Mouse (Mus musculus) frontal cortex, adult (tissue): Measurements from ENCODE around the gene Sfta2.

Experiments
- ATAC-seq: cut with Nextera tagmentation; 2 replicates; pipeline ENCODE4 v1.9.2; 2017; ENCODE audit warnings: mild to moderate bottlenecking, moderate library complexity, mixed read lengths; ENCODE audit not compliant: low TSS enrichment

Sfta2 gene

DNA sequence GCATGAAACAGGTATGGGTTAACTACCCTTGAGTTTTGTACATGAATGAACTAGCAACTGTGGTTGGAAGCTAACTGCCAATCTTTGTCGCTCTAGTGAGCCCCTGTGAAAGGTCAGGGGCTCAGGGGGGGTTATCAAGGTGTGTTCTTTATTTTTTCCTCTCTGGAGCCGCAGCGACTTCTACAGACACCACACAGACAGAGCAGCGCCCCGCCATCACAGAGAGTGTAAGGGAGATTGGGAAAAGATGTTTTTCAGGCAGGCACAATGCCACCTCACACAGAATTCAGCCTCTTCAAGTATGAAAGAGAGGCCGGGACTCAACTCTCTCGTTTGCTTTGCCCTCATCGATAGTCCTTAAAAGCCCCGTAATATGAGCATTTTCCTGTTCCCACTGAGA lies 9.2 kb upstream of the Sfta2 start:
- no peak for ATAC-seq

DNA sequence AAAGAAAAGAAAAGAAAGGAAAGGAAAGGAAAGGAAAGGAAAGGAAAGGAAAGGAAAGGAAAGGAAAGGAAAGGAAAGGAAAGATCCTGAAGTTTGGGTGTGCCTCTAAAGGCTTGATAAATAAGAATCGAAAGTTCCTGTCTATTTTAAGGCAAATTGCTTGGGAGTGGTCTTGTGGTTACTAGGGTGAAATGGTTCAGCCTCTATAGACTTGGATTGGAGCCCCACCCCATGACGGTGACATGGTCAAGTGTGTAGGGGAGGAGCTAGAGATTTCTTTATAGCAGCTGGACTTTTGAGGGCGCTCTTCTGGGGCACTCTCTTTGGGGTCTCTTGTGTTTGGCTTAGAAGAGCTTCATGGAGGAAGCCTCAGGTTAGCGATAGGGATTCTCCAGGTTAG lies 7.6 kb upstream of the Sfta2 start:
- ATAC-seq: no peak

DNA sequence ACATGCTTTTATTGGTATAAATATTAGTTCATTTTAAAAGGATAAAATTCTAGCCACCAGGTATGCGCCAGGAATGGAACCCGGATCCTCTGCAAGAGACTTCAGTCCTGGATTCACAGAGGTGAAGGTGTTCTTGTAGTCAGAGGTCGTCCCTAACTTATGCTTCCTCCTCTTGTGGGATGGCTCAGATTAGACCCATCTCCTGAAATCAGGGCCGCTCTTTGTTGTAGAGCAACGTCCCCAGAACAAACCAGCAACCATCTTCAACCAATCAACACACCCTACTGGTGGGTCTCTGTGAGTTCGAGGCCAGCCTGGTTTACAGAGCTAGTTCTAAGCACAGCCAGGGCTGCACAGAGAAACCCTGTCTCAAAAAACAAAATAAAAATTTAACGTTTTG lies 6.9 kb upstream of the Sfta2 start:
- ATAC-seq: no peak

DNA sequence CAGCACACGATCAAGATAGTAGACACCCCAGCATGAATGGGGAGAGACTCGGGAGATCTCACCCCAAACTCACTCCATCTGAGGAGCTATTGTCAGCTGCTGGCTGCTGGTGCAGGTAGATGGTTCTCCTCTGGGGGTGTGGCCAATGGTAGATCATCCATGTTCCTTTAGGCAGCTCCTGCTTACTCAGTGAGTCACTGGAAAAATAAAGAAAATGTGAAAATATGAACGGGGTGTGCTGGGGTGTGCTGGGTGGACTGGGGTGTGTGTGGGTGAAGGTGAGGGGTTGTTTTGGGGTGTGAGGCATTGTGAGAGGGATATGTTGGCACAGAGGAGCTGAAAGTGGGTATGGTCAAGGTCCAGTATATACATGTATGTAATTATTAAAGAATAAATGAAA lies 4.0 kb upstream of the Sfta2 start:
- no peak for ATAC-seq

DNA sequence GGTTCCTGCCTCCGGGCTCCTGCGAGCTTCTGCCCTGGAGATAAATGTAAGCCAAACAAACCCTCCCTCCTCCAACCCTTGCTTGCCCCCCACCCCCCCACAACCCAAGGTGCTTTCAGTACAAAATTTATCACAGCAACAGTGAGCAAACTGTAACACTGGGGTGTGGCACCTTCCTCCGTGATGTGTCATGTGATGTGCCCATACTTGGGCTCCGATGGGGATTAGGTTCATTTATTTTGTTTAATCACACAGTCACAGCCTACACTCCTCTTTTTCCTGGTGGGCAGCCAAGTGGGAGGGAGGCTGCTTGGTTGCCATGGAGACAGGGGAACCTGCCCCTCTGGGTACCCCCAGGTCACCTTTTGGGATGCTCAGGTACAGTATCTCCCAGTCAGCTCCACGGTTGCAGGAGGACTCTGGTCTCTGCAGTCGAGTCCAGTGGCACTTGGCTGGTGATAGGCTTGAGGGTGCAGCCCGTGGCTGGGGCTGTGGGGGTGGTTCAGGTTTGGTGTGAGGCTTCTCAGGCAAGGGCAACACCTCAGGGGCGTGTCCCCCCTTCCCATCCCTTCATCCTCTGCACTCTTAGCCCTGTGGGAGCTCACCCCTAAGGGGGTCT lies 496 bp downstream of the Sfta2 start:
- ATAC-seq: no peak

DNA sequence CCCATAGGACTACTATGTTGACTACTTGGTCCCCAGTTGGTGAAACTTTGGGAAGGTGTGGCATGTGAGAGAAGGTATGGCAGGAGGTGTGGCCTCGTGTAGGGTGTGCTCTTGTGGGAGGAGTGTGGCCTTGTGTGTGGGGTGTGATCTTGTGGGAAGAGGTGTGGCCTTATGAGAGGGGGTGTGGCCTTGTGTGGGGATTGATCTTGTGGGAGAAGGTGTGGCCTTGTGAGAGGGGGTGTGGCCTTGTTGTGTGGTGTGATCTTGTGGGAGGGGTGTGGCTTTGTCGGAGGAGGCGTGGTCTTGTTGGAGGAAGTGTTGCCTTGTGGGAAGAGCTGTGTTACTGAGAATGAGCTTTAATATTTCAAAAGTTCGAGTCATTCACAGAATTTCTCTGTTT lies 15.8 kb downstream of the Sfta2 start:
- ATAC-seq: no peak

DNA sequence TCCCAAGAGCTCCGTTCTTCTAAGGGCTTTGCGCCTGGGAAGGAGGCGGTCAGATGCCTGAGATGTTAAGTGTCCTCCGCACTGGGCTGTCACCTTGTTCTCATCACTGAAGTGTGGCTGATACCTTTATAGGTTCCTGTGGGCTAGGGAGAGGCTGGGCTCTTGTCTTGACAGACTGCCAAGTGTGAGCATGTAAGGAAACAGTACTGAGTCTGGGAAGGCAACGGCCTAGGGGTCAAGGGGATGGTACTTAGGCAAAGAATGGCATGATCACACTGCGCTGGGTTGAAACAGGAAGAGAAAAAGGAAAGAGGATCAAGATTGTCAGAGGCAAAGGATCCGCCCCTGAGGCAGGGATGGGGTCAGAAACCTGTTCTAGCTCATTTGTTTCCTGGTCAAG lies 25.2 kb downstream of the Sfta2 start, which contains the start of gene Gm9573:
Gene Gm9573, minus strand, starts transcription at position 101 of the 400 bp plus-strand sequence.
- no peak for ATAC-seq

DNA sequence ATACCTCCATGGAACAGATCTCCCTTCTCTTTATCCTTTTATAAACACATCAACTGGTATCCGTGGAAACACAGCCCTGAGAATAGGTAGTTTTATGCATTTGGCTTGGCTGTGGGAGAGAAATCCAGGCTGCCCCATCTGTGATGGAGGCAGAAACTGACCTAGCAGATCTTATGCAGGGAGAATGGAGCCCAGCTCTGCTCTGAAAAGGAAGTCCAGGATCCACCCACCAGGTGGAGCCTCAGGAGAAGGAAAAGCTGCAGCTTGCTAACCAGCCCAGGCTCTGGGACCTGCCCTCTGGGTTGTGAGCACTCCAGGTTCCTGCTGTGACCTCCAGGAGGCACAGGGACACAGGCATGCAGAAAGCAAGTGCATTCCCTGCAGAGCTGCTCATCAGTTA lies 32.6 kb downstream of the Sfta2 start:
- ATAC-seq: peak; percentile 83

DNA sequence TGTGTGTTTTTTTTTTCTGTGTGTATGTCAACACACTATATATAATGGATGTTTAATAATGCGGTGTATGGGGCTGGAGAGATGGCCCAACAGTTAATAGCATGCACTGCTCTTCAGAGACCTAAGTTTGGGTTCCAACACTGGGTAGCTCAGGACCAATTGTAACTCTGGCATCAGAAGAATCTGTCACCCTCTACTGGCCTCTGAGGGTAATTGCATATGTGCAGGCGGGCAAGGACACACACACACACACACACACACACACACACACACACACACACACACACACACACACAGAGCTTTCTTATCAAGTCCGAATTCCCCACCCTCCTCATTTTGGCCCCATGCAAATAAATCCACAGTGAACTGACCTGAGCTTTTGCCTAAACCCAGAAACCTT lies 33.9 kb downstream of the Sfta2 start:
- no peak for ATAC-seq

DNA sequence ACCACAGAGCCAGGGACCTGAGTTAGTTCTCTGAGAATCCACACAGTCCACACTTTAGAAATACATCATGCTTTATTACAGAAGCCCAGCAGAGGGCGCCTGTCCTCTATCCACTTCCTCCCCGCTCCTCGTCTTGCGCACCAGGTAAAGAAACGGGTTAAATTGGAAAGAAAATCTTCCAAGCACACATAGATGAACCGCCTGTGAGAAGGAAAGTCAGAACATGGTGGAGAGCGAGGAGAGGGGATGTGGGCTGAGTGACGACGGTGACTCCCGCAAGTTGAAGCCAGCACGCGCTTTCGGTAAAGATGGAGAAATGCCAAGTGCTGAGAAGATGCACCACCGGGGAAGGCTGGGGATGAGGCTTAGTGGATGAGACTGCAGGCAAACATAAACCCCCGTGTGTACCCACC lies 34.4 kb downstream of the Sfta2 start:
- ATAC-seq: peak; percentile 53

DNA sequence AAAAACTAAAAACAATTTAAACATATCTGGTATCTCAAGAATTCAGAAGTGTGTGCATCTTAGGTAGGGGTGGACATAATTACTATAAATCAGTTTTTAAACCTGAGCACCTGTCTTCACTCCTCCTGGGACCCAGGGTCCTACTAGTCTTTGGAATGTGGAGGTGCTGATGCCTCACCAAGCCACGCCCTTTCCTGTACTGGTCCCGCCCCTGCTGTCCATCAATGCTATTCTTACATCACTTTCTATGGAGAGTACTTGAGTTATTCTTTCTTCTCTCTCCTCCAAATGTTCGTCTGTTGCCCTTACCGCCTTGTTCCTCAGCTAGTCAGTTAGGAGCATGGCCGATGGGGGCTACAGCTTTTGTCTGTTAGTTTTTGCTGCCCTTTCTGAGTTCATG lies 35.0 kb downstream of the Sfta2 start:
- ATAC-seq: no peak; the same call in 1 of the 2 replicates

DNA sequence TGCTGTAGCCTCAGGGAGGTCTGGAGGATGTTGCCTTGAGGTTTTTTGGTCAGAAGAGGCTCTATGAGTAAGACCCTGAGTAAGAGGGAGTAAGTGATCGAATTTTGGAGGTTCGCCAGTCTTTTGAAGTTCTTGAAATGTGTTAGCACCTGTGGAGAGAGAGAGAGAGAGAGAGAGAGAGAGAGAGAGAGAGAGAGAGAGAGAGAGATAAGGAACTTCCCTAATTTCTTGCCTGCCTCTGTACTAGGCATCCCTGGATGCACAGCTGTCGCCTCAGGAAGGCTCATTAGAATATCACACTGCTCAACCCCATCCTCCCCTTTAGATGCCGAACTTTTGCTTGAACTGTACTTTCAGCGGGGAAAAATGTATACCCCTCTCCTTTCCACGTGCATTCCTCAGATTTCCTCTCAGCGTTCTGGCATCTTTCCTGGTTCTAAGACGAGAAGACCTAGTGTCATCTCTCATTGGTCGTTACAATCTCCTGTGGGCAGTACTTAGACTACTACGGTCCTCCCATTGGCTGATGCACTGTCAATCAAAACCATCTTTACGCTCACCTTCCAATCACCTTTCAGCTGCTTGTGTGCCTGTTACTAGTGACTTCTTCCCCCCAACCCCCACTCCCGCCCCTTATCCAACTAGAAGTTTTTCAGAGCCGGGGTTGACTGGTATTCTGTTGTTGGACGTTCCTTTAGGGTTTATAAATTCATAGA lies 37.3 kb downstream of the Sfta2 start:
- ATAC-seq: no peak

DNA sequence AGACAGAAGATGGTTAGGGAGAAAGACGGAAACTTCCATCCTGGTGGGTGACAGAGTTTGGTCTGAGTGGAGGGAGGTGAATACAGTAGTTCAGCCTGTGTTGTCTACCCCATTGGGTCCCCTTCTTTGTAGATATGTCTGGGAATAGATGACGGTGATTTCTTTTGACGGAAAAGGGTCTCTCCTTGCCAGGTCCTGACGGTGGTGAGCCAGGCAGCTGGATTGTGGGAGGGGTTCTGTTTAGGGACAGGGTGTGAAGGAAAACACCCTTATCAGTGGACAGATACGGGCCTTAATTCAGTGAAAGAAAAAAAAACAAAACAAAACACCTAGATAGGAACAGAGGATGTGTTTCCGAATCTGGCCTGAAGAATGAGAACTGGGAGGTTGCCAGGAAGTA lies 38.0 kb downstream of the Sfta2 start:
- no peak for ATAC-seq

DNA sequence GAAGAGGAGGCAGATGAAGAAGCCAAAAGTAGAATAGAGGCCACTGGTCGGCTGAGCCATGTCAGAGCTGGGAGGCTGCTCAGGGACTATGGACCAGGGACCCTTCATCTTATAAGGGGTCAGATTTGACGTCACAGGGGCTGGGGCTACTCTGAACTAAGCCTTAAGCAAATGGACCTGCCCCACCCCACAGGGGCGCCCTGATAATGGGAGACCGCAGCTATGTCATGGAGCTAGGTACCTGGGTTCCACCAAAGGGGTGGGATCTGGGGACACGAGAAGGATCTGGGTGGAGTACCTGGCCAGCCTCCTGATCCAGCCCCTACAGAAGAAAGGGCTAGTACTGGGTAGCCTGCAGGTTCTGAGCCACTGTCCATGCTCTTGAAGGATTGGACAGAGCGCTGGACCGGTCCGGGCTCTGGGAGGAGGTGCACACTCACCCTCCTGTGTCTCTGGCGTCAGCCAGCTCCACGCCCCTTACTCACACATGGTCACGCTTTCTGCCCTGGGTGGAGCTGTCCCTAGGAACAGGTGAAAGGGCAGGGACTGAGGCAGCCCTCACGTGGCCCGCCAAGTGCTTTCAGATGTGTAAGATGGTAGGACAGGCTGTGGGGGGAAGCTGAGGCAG lies 42.4 kb downstream of the Sfta2 start, which contains the start of gene Mucl3:
Gene Mucl3, minus strand, starts transcription at position 87 of the 628 bp plus-strand sequence.
- ATAC-seq: no peak

DNA sequence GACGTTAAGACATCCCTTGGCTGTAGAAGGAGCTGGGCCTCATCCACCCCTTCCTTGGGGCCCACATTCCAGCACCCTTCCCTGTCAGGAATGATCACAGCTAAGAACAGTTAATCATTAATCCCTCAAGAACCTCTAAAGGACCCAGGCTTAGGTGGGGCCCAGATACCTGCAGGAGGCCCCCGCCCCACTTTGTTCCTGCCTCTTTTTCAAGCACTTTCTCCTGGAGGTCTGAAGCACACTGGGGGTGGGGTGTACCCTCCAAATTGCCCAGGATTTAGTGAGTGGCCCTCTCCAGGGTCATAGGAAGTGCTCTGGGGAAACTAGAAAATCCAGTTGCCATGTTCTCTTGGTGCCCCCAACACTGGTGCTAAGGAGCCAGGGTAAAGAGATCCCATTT lies 48.1 kb downstream of the Sfta2 start:
- ATAC-seq: no peak

DNA sequence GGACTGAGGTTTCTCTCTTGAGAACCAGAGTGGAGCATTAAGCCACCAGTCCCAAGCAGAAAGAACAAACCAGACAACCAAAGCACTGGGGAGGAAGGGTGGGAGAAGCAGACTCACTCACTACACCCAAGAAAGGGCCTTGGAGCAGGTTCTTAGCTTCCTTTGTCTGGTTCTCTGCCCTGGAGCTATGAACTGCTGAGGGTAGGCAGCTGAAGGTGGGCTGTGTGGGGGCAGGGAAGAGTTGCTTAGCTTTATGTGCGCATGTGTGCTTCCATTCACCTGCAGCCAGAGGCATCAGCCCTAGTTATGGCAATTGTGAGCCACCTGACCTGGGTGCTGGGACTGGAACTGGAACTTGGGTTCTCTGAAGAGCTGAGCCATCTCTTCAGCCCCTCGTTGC lies 51.7 kb downstream of the Sfta2 start:
- ATAC-seq: no peak

DNA sequence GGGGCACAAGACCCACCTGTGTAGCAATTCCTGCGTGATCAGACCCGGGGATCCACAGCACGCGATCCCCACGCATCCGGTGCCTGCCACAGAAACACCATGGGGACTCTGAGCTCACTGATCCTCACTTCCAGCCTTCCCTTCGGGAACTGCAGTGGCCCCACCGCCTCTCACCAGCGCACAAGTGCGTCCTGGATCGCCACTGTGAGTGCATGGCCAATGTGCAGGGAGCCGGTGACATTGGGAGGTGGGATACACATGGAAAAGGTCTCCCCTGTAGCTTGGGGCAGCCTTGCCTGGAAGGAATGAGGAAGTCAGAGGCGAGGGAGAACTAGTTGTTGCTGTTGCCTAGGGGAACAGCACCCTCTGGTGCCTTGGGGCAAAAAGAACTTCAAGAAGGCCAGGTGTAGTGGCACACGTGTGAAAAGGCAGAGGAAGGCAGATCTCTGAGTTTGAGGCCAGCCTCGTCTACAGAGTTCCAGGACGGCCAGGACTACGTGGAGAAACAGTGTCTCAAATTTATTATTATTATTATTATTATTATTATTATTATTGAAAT lies 64.7 kb downstream of the Sfta2 start:
- ATAC-seq: peak; percentile 50; the same call in 1 of the 2 replicates

DNA sequence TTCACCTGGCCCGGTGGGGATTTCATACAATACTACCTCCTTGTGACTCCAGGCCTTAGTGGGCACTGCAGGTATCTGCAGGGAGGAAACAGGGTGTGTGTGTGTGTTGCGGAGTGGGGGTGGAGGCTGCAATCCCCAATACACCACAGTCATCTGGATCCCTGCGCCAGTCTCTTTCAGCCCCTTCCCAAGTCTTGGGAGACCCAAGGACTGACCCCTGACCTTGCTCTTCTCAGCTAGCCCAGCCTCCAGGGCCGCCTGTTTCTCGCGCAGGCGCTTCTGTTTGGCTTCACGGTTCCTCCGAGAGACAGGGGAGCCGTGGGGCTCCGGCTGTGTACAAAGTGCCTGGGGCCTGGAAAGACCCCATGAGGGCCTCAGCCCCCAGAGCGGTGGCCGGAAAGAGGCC lies 65.5 kb downstream of the Sfta2 start:
- ATAC-seq: peak; percentile 31

DNA sequence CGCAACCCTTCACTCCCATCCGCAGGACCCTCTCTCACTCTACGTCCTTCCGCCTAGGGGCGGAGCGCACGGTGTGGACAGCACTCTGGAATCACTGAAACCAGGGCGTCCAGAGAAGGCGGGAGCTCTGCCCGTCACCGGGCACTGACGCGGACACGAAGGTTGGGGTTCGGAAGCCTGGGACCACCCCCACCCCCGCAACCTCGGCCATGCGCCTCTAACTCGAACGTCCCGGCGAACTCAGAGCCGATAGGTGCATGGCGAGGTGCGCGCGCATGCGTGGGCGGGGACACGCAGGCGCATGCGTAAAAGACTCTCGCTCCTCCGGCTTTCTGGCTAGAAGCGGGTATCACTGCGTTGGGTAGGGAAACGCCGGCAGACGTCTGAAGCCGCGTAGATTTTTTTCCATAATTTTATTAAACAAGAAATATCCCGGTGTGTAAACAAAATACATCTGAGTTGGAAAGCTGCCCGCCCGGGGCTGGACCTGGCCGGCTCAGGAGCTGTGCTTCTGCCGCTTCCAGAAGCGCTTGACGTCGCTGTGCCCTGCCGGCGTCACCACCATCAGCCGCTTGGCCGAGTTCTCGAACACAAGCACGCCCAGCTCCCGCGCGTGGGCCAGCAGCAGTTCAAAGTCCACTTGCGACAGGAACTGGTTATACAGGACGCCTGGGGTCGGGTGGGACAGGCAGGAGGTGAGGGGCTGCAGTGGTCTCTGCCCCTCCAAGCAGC lies 66.2 kb downstream of the Sfta2 start, which contains the start of gene Vars2:
Gene Vars2, minus strand, starts transcription at position 259 of the 732 bp plus-strand sequence.
- peak; percentile 75 for ATAC-seq

DNA sequence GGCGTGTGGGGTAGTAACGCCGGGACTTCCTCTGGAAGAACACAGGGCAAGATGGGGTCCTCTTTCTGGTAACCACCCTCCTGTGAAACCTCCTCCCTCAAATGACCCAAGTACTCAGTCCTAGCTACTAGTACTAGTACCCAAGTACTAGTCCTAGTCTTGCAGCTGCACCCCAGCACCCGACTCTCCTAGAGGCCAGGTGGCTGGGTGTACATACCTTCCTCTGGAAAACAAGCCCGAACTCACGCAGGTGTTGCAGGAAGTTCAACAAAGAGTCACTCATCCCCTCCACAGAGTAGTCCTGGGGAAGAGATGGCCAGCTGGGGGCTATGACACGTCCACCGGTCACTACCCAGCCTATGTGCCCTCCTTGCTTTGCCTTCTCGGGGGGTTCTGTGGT lies 68.4 kb downstream of the Sfta2 start:
- no peak for ATAC-seq

DNA sequence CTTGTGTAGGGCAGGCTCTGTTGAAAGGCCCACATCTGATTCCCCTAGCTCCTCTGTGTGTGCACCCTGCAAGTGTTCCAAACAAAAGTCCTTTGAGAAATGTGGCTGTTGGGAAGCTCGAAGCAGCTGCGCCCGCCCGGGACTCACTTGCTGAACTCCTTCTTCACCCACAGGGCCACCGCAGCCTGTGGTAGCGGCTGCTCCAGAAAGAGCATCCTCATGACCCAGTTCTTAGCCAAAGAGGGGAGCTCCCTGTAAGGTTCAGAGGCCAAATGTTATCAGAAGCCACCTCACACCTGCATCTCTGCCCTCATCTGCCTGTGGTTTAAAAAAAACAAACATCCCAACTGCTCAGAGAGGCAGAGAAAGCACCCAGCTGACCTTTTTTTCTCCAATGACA lies 70.5 kb downstream of the Sfta2 start:
- ATAC-seq: no peak

DNA sequence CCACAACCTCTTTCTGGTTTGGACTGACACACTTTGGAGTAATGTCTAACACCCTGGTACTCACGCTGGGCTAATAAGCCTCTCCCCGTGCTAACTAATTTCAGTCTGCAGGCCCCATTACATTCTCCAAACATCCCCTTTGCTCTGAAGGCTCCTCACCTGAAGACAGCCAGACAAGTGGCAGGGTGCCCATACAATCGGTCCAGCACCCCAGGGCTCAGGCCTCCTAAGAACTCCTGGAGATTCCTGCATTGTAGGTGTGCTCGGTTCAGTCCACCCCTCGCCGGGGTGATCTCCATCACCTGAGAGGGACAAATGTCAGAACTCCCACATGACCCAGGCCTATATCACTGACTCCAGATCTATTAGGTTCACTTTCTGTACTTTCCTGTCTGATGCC lies 71.2 kb downstream of the Sfta2 start:
- no peak for ATAC-seq
